ENCODE assay signal across 8 mouse cellular contexts in genomic region chr2:178414261-178415149, GRCm38 (mm10). TPM values are rescaled to one million over a fixed set of nuclear protein-coding genes. Genes with fewer than 3 reads are reported as not detected.
DNase-seq lines count a peak whose midpoint lies in the region; ATAC-seq and TF ChIP-seq lines count a peak whose summit lies in the region.

Gene Ppp1r3d, minus strand, starts transcription at chr2:178414472.
Gene Fam217b, plus strand, starts transcription at chr2:178414524.

- H3K4me1 ChIP-seq in forebrain, embryonic 16.5 days (replicated peaks; ENCODE audit: control insufficient read depth, insufficient read depth, low read length): peaks cover 16% of the 10 kb centered on the region
- peaks cover 19% of the 10 kb centered on the region for H3K4me1 ChIP-seq in neural tube, embryonic 14.5 days (ENCODE audit: control insufficient read depth, insufficient read depth, low read length)

- H3K27ac ChIP-seq in forebrain, embryonic 16.5 days (ENCODE audit: low read length): peak within 1 kb of the TSS; percentile 75
- peak within 1 kb of the TSS; percentile 93 for H3K27ac ChIP-seq in layer of hippocampus, adult 2 months
- H3K27ac ChIP-seq in neural tube, embryonic 14.5 days (ENCODE audit: low read depth, low read length): peak within 1 kb of the TSS; percentile 81

- peak; percentile 65 for DNase-seq in ZHBTc4 (ENCODE audit: low read depth, low spot score)
- peak; percentile 32 for DNase-seq in cerebellum, adult 11-12 months
- DNase-seq in heart, postnatal 25 days (ENCODE audit: low spot score): no peak
- DNase-seq in layer of hippocampus, adult 2 months (ENCODE audit: low spot score in 2 of 2): peak; percentile 44 to 59
- peak; percentile 58 to 61 for DNase-seq in lung, adult 18-20 months
- no peak for DNase-seq in c-Kit-positive CD71-positive TER-119-positive erythroid progenitor cells, embryonic 14.5 days (ENCODE audit: low spot score)

- peaks cover 6% of the 10 kb centered on the region for H3K27me3 ChIP-seq in forebrain, embryonic 16.5 days (replicated peaks; ENCODE audit: control insufficient read depth, insufficient read depth, low read length)
- H3K27me3 ChIP-seq in neural tube, embryonic 14.5 days (ENCODE audit: control insufficient read depth, insufficient read depth, low read length): peaks cover 5% of the 10 kb centered on the region

- peak within 1 kb of the TSS; percentile 99 for H3K4me2 ChIP-seq in forebrain, embryonic 16.5 days (ENCODE audit: low read length)
- peak within 1 kb of the TSS; percentile 100 for H3K4me2 ChIP-seq in neural tube, embryonic 14.5 days (ENCODE audit: low read depth, low read length)

- H3K4me3 ChIP-seq in forebrain, embryonic 16.5 days (replicated peaks; ENCODE audit: low read length): peak within 1 kb of the TSS; percentile 77
- H3K4me3 ChIP-seq in layer of hippocampus, adult 2 months: peak within 1 kb of the TSS; percentile 85
- H3K4me3 ChIP-seq in neural tube, embryonic 14.5 days (ENCODE audit: low read depth, low read length): peak within 1 kb of the TSS; percentile 62

- H3K9me3 ChIP-seq in forebrain, embryonic 16.5 days (ENCODE audit: control insufficient read depth, low read length): no peaks in the 10 kb centered on the region
- no peaks in the 10 kb centered on the region for H3K9me3 ChIP-seq in neural tube, embryonic 14.5 days (ENCODE audit: control insufficient read depth, low read length)

- no peaks in the 10 kb centered on the region for H3K36me3 ChIP-seq in forebrain, embryonic 16.5 days (ENCODE audit: control insufficient read depth, insufficient read depth)
- H3K36me3 ChIP-seq in neural tube, embryonic 14.5 days (ENCODE audit: control insufficient read depth, insufficient read depth, low read length): no peaks in the 10 kb centered on the region

- WGBS in forebrain, embryonic 16.5 days: 0% methylated on average over 57 of the region's 74 CpGs
- WGBS in neural tube, embryonic 14.5 days: under 1% methylated on average over 65 of the region's 74 CpGs

- intact Hi-C loops in heart, postnatal 25 days (cut with DNase I): no loop called here

- peak; percentile 21; the same call in 1 of the 2 replicates for TF ChIP-seq CTCF in layer of hippocampus, adult 2 months (conservative IDR thresholded peaks at IDR 0.05)

- H3K9ac ChIP-seq in forebrain, embryonic 16.5 days (replicated peaks; ENCODE audit: low read depth, low read length): peak within 1 kb of the TSS; percentile 67
- H3K9ac ChIP-seq in neural tube, embryonic 14.5 days (replicated peaks; ENCODE audit: low read depth, low read length): peak within 1 kb of the TSS; percentile 74

- peak; percentile 88 for ATAC-seq in forebrain, embryonic 16.5 days
- ATAC-seq in neural tube, embryonic 14.5 days (ENCODE audit: low read depth): peak; percentile 91

RNA-seq across cellular contexts. Expression of gene Ppp1r3d, which starts in this region (rescaled TPM):
- 1.9 and 2.4 TPM in 2 replicates for polyA plus RNA-seq in forebrain, embryonic 16.5 days (2015; fragmentation: Nextera tagmentation; extraction: Ambion mirVana)
- total RNA-seq in heart, postnatal 25 days (2021): 10 to 100 TPM; 19.0 to 21.3 TPM
- total RNA-seq in layer of hippocampus, adult 2 months (2021): 1 to 10 TPM; 5.1 to 6.1 TPM
- 4.3 and 6.3 TPM in 2 replicates for polyA plus RNA-seq in neural tube, embryonic 14.5 days (2014; fragmentation: Nextera tagmentation; extraction: Ambion mirVana)

RNA-seq across cellular contexts. Expression of gene Fam217b, which starts in this region (rescaled TPM):
- 6.2 and 6.4 TPM in 2 replicates for polyA plus RNA-seq in forebrain, embryonic 16.5 days (2015; fragmentation: Nextera tagmentation; extraction: Ambion mirVana)
- 10 to 100 TPM; 10.7 to 11.7 TPM for total RNA-seq in heart, postnatal 25 days (2021)
- 10 to 100 TPM; 44.5 TPM for total RNA-seq in layer of hippocampus, adult 2 months (2021)
- polyA plus RNA-seq in neural tube, embryonic 14.5 days (2014; fragmentation: Nextera tagmentation; extraction: Ambion mirVana): 14.3 and 14.8 TPM in 2 replicates

Comparison
In these comparisons a context has a peak if more than half of its experiments do, and no peak if none do; other contexts are left out.
1. DNase-seq: peak in ZHBTc4 (single experiment), cerebellum, adult 11-12 months (single experiment), layer of hippocampus, adult 2 months (2 of 2) and lung, adult 18-20 months (2 of 2); none in heart, postnatal 25 days (single experiment) and c-Kit-positive CD71-positive TER-119-positive erythroid progenitor cells, embryonic 14.5 days (single experiment).
2. Peak in every context shown above with its lines, with median percentiles within 50 percentile points of each other: H3K27ac ChIP-seq and H3K4me3 ChIP-seq.